Mouse (Mus musculus): ENCODE results near the gene Bcap29. TPM values are rescaled to one million over a fixed set of nuclear protein-coding genes. Genes with fewer than 3 reads are reported as not detected.

Gene Bcap29
- total and polyA plus RNA-seq, 3 experiments = 31.4 to 128 (median 104) TPM

DNA sequence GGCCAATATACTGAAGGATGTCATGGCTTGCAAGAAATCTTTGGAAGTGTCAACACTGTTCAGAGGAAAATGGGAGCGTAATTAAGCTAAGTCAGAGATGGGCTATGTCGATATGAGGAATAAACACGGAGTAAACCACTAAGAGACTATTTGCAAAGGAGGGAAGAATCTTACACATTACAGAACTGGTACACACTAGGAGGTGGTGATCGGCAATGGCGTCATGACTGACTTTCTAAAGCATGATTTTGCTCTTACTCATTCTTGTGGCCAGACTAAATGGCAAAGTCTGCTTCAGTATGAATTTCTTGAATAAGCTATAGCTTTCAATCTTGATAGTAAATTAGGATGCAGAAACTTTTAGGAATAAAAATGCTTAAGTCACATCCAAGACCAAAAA lies 19.2 kb upstream of the Bcap29 start:
- TF ChIP-seq CHD2 (IDR thresholded peaks at IDR 0.05; ENCODE audit: low read length) (no peak), ZMIZ1 (IDR thresholded peaks at IDR 0.05; ENCODE audit: low read depth, low read length) (no peak), ZKSCAN1 (IDR thresholded peaks at IDR 0.05; ENCODE audit: borderline replicate concordance, low read depth, low read length) (no peak), TBP (conservative IDR thresholded peaks at IDR 0.05; ENCODE audit: low read depth, low read length) (no peak), JUN (IDR thresholded peaks at IDR 0.05; ENCODE audit: insufficient read depth, low read depth, low read length) (no peak), POLR2A (IDR thresholded peaks at IDR 0.05; ENCODE audit: low read depth, low read length) (no peak), BHLHE40 (IDR thresholded peaks at IDR 0.05; ENCODE audit: low read depth, low read length) (no peak), RCOR1 (conservative IDR thresholded peaks at IDR 0.05; ENCODE audit: low read depth, low read length) (no peak), MXI1 (IDR thresholded peaks at IDR 0.05; ENCODE audit: low read depth, low read length) (no peak), GABPA (IDR thresholded peaks at IDR 0.05; ENCODE audit: insufficient replicate concordance, low read depth, low read length) (no peak), UBTF (IDR thresholded peaks at IDR 0.05; ENCODE audit: low read depth, low read length) (no peak), MAFK (IDR thresholded peaks at IDR 0.05; ENCODE audit: insufficient replicate concordance, low read length) (no peak), MAZ (IDR thresholded peaks at IDR 0.05; ENCODE audit: low read depth, low read length) (no peak), MYC (IDR thresholded peaks at IDR 0.05; ENCODE audit: low read depth, low read length) (no peak), CTCF (conservative IDR thresholded peaks at IDR 0.05 in 1 of 2, IDR thresholded peaks at IDR 0.05 in 1 of 2; ENCODE audit: low read depth in 2 of 2, low read length in 2 of 2) (no peak), USF2 (conservative IDR thresholded peaks at IDR 0.05; ENCODE audit: low read depth, low read length) (no peak), SIN3A (IDR thresholded peaks at IDR 0.05; ENCODE audit: low read length) (no peak), E2F4 (IDR thresholded peaks at IDR 0.05; ENCODE audit: insufficient replicate concordance, low read depth, low read length) (no peak)
- peaks cover 0 to 27% of the 10 kb centered on the region in 2 experiments; a peak in 2 of 4 replicates for H3K4me1 ChIP-seq (ENCODE audit: control insufficient read depth in 1 of 2, insufficient read depth in 2 of 2)
- dilution Hi-C loops (cut with MboI; ENCODE audit: extremely low pct_ligation_motif_present, extremely low pct_unique_long_range_greater_than_20kb, low sequenced_read_pairs) = no loop called here
- H3K9me3 ChIP-seq (replicated peaks; ENCODE audit: low read length) = no peaks in the 10 kb centered on the region
- H3K4me2 ChIP-seq (ENCODE audit: insufficient read depth, low read depth, poor library complexity, severe bottlenecking) = peak overlapping the region; percentile 60
- no peaks in the 10 kb centered on the region for H3K27me3 ChIP-seq (replicated peaks)
- H3K4me3 ChIP-seq (replicated peaks in 1 of 3; ENCODE audit: low read depth in 2 of 3, low read length in 2 of 3, poor library complexity in 1 of 3) = peak overlapping the region; percentile 51 to 78 (median 65)
- no peak overlapping the region for H3K27ac ChIP-seq (ENCODE audit: insufficient read depth, low read depth)
- H3K36me3 ChIP-seq (replicated peaks in 1 of 2; ENCODE audit: control insufficient read depth in 1 of 2, insufficient read depth in 1 of 2, low read length in 1 of 2) = peaks cover 4 to 33% of the 10 kb centered on the region in 2 experiments
- DNase-seq (ENCODE audit: extremely low read depth) = peak; percentile 36
- peak overlapping the region; percentile 70 for H3K9ac ChIP-seq (ENCODE audit: insufficient read depth, low read depth)
- peaks cover 8% of the 10 kb centered on the region for H3K79me2 ChIP-seq (replicated peaks; ENCODE audit: control insufficient read depth, extremely low read depth, insufficient read depth, poor library complexity, severe bottlenecking)
- in situ Hi-C loops (cut with MboI; ENCODE audit: low pct_ligation_motif_present, low pct_unique_long_range_greater_than_20kb, low sequenced_read_pairs) = no loop called here

DNA sequence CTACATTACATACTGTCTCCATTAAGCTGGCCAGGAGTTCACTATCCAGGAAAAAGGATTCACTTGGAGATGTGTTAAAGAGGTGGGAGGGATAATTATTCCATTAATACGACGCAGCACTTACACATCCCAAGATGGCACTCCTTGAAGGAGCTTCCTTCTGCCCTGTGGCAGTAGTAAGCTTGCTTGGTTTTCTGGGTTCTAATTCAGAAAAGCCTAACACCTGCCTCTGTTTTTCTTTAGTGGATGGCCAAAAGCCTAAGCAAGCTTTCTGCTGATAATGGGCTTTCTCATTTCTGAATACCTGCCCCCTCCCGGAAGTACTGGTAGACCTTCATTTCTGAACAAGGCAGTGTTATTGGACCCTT lies 766 bp upstream of the Bcap29 start:
- TF ChIP-seq PAX5 (IDR thresholded peaks at IDR 0.05; ENCODE audit: low read length) (no peak), ELF1 (IDR thresholded peaks at IDR 0.05; ENCODE audit: low read depth, low read length) (0 out of 2 replicates have a peak, but pooled peaks have one; percentile 25)
- H3K36me3 ChIP-seq (replicated peaks in 1 of 2; ENCODE audit: control insufficient read depth in 1 of 2, insufficient read depth in 1 of 2, low read length in 1 of 2) = peaks cover 7 to 35% of the 10 kb centered on the region in 2 experiments
- H3K79me2 ChIP-seq (replicated peaks; ENCODE audit: control insufficient read depth, extremely low read depth, insufficient read depth, poor library complexity, severe bottlenecking) = peaks cover 10% of the 10 kb centered on the region
- H3K4me1 ChIP-seq (ENCODE audit: control insufficient read depth in 1 of 2, insufficient read depth in 2 of 2) = peaks cover 6 to 25% of the 10 kb centered on the region in 2 experiments; a peak in 2 of 4 replicates
- no peaks in the 10 kb centered on the region for H3K9me3 ChIP-seq (replicated peaks; ENCODE audit: low read length)
- no peak overlapping the region for H3K27ac ChIP-seq (ENCODE audit: insufficient read depth, low read depth)
- H3K4me2 ChIP-seq (ENCODE audit: insufficient read depth, low read depth, poor library complexity, severe bottlenecking) = peak overlapping the region; percentile 24
- H3K27me3 ChIP-seq (replicated peaks) = no peaks in the 10 kb centered on the region
- peak overlapping the region; percentile 87 for H3K9ac ChIP-seq (ENCODE audit: insufficient read depth, low read depth)
- peak overlapping the region; percentile 65 to 82 (median 80) for H3K4me3 ChIP-seq (replicated peaks in 1 of 3; ENCODE audit: low read depth in 2 of 3, low read length in 2 of 3, poor library complexity in 1 of 3)
- DNase-seq (ENCODE audit: extremely low read depth) = peak; percentile 21
- in situ Hi-C loops (cut with MboI; ENCODE audit: low pct_ligation_motif_present, low pct_unique_long_range_greater_than_20kb, low sequenced_read_pairs) (no loop called here), dilution Hi-C loops (cut with MboI; ENCODE audit: extremely low pct_ligation_motif_present, extremely low pct_unique_long_range_greater_than_20kb, low sequenced_read_pairs) (no loop called here)
